Mouse (Mus musculus) spleen, adult 2 months (tissue): ENCODE results near the gene BC030870. TPM values are rescaled to one million over a fixed set of nuclear protein-coding genes. Genes with fewer than 3 reads are reported as not detected.
"Not testable (repeated sequence)": the region's sequence is repeated elsewhere in the genome, so short reads cannot be mapped to it uniquely, and the experiment has no call there.

Source experiments
- DNase-seq, 2 experiments: peaks; one replicate each; pipeline versions ENCODE4 v3.0.0 to v3.0.0-alpha.2; 2012 to 2021; ENCODE audit warnings: low spot score in 2 of 2, low read depth in 1 of 2
- H3K27ac ChIP-seq: fragments of 200-500 bp; 2 replicates; pipeline ENCODE4 v1.5.1; 2012; ENCODE audit warnings: low read length, inconsistent platforms; ENCODE audit not compliant: insufficient read depth
- H3K27me3 ChIP-seq: fragments of 200-500 bp; 2 replicates; pipeline ENCODE4 v1.6.1; 2012; ENCODE audit warnings: mild to moderate bottlenecking, moderate library complexity, low read length, inconsistent platforms; ENCODE audit not compliant: control insufficient read depth, insufficient read depth
- H3K36me3 ChIP-seq: fragments of 200-500 bp; 2 replicates; pipeline ENCODE4 v1.6.1; 2012; ENCODE audit warnings: mild to moderate bottlenecking, low read length, inconsistent platforms; ENCODE audit not compliant: control insufficient read depth, insufficient read depth
- H3K4me1 ChIP-seq: fragments of 200-500 bp; 2 replicates; pipeline ENCODE4 v1.6.1; 2011; ENCODE audit warnings: inconsistent platforms; ENCODE audit not compliant: control insufficient read depth, insufficient read depth, insufficient read length
- H3K4me3 ChIP-seq: fragments of 200-500 bp; 2 replicates; pipeline ENCODE4 v1.5.1; 2011; ENCODE audit warnings: mild to moderate bottlenecking, inconsistent platforms; ENCODE audit not compliant: insufficient read depth, insufficient read length; ENCODE audit errors: extremely low read depth
- CTCF ChIP-seq: fragments of 200-500 bp; IDR thresholded peaks from 2 replicates; pipeline ENCODE4 v1.5.1; 2011; ENCODE audit warnings: mild to moderate bottlenecking, inconsistent platforms; ENCODE audit not compliant: insufficient read depth, insufficient read length, insufficient replicate concordance; ENCODE audit errors: extremely low read depth
- POLR2A ChIP-seq: fragments of 200-500 bp; IDR thresholded peaks from 2 replicates; pipeline ENCODE4 v1.6.1; 2011; ENCODE audit warnings: low read depth, low read length, inconsistent platforms
- WGBS: fragments of 180-500 bp; shearing (Covaris S2); methylation state at CpG from one replicate; pipeline ENCODE4 v1.1.7; 2018; 5-methylcytosine and 5-hydroxymethylcytosine counted together
- polyA plus RNA-seq: library from polyadenylated mRNA; depleted of rRNA; stranded (reverse); fragments of >200 nt; gene quantifications from 2 replicates; pipeline ENCODE4 v1.2.3, GENCODE M21; 2012; rRNA removed

The BC030870 gene
- polyA plus RNA-seq = not detected in 2 replicates

DNA sequence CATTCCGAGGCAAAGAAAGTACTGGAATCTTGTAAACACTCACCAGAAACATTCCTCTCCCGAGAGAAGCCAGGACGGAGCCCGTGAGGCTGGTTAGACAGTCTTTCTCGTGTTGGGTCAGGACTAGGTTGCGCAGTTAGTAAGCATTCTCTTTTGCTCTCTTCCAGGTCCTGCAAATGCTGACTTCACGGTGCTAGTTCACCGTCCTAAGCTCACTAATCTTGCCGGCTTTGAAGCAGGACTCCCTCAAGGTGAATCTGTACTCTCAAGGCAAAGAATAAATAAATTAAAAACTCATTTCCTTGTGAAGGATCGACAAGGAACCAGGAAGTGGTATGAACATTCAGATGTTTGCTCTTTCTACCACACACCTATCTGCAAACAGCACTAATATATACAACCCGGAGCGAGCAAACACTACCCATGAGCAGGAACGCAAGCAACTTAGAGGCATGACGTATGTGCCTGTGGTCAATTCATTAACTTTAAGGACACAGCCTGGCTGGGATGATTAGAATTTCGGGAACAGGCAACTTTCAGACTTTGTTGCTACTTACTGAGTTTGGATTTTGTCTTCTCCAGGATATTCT is at the start of gene BC030870:
TSS of gene BC030870 (minus strand) at position 365 of the 590 bp plus-strand sequence.
- H3K4me1 ChIP-seq = no peaks in the 10 kb centered on the region
- DNase-seq = no peak
- H3K27me3 ChIP-seq = no peaks in the 10 kb centered on the region
- no peaks in the 10 kb centered on the region for H3K36me3 ChIP-seq
- no peak within 1 kb of the TSS for H3K27ac ChIP-seq
- no peak within 1 kb of the TSS for H3K4me3 ChIP-seq
- no peak for TF ChIP-seq POLR2A
- WGBS = 79% methylated on average over 15 of the region's 15 CpGs

DNA sequence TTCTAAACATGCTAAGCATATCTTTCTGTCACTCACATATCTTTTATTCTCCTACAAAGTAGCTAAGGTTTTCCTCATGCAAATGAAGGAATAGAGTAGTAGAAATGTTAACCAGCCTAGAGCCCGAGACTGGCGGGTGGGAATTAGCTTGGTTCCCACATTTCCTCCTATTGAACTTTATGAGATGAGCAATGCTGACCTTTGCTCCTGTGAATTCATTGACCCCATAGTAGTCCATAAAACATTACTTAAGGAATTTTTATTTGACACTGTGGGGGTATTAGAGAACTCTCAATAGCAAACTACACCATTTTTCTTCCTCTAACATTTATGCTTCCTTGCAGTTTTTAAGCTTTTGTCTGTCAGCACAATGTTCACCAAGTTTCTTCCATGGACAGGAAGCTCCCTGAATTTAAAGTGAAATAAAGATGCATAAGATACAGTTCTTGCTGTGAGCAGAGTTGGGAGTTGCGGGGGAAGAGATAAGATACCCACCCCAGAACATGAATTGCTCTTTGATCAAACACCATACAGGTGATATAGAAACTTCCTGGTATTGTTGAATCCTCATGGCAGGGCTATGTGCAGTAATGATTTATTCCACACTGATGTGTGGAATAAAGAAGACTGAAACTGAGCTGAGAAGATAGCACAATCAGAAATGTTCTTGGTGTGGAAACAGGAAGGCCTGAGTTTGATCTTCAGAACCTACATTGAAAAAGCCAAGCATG is 45.5 kb upstream of the BC030870 start:
- 72% methylated on average over 3 of the region's 3 CpGs for WGBS
- Histone ChIP-seq H3K4me1 (no peaks in the 10 kb centered on the region), H3K4me3 (no peak overlapping the region), H3K36me3 (no peaks in the 10 kb centered on the region), H3K27me3 (no peaks in the 10 kb centered on the region), H3K27ac (no peak overlapping the region)
- no peak for TF ChIP-seq CTCF
- TF ChIP-seq POLR2A = no peak
- DNase-seq = no peak

DNA sequence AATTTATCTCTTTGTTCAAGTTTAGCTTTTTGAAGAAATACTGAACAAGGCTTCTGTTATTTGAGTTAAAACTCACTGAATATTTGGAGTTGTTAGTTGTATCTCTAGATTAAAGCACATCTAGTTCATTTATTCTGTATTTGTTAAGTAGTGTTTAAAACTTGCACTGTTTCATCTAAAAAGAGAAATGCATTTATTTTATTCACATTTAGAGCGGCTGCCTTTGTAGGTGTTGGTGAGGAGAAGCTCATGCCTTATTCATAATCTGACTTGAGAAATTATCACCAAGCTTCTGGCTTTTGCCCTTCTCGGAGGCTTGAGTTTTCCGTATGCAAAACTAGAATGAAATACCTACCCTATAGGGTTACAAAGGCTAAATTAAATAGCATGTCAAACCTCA is 39.8 kb upstream of the BC030870 start:
- no peaks in the 10 kb centered on the region for H3K36me3 ChIP-seq
- DNase-seq = no peak
- H3K4me1 ChIP-seq = no peaks in the 10 kb centered on the region
- H3K4me3 ChIP-seq = no peak overlapping the region
- H3K27ac ChIP-seq = no peak overlapping the region
- no peaks in the 10 kb centered on the region for H3K27me3 ChIP-seq
- WGBS = 91% methylated on average over 3 of the region's 3 CpGs
- TF ChIP-seq CTCF (no peak), POLR2A (no peak)

DNA sequence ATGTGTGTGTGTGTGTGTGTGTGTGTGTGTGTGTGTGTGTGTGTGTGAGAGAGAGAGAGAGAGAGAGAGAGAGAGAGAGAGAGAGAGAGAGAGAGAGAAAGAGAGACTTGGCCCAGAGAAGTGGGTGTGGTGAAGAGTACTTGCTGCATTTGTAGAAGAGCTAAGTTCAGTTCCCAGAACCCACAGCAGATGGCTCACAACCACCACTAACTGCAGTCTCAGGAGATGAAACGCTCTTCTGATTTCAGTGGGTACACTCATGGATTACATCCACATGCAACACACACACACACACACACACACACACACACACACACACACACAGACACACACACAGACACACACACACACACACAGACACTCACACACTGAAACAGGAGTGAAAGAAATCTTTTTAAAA is 31.3 kb upstream of the BC030870 start:
- DNase-seq, H3K27me3 ChIP-seq, H3K27ac ChIP-seq, H3K4me1 ChIP-seq, H3K4me3 ChIP-seq, H3K36me3 ChIP-seq: not testable (repeated sequence)
- 37% methylated on average over 1 of the region's 1 CpGs for WGBS

DNA sequence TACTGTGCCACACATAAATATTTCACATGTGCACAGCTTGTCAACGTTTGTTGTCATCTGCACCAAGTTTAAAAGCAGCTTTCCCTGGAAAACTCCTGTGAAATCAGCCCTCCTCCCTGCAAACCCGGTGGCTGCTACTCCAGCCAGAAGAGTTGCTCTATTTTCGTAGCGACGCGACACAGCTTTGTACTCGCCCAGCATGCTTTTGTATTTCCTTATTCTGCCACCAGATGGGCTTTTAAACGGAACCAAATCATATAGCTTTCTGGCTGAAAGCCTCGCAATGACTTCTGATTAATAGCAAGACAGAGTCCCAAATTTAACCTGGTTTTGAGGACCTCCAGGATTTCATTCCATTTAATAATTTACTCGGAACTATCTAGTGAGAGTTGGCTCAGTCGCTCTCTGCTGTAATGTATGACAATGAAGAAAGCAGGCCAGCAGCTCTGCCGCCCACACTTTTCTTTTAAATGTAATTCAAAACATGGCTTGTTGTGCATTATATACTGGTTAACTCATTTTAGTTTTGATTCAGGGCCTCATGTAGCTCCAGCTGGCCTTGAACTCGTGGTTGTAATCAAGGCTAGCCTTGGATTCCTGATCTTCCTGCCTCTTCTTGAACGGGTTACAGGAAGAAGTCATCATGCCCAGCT is 29.9 kb upstream of the BC030870 start:
- DNase-seq = no peak
- no peaks in the 10 kb centered on the region for H3K4me1 ChIP-seq
- no peak for TF ChIP-seq CTCF
- TF ChIP-seq POLR2A = no peak
- H3K27ac ChIP-seq = no peak overlapping the region
- no peaks in the 10 kb centered on the region for H3K36me3 ChIP-seq
- H3K27me3 ChIP-seq = no peaks in the 10 kb centered on the region
- WGBS = 65% methylated on average over 14 of the region's 14 CpGs
- no peak overlapping the region for H3K4me3 ChIP-seq

DNA sequence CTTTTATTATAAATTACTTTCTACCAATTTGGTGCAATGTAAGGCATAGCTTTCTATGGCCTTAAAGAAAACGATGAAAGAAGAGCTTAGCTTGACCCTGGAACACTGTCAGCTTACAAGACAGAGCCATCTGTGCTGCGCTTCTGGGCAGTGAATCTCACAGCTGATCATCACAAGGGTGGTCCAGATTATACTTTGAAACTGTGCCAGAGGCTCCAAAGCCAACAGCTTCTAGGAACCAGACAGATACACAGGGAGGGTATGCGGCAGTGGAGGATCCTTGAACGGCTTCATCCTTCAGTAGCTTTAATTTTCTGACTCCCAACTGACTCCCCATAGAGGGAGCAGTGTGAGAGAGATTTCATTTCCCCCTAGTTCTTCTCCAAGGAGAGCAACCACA is 28.5 kb upstream of the BC030870 start:
- no peaks in the 10 kb centered on the region for H3K36me3 ChIP-seq
- 90% methylated on average over 4 of the region's 4 CpGs for WGBS

DNA sequence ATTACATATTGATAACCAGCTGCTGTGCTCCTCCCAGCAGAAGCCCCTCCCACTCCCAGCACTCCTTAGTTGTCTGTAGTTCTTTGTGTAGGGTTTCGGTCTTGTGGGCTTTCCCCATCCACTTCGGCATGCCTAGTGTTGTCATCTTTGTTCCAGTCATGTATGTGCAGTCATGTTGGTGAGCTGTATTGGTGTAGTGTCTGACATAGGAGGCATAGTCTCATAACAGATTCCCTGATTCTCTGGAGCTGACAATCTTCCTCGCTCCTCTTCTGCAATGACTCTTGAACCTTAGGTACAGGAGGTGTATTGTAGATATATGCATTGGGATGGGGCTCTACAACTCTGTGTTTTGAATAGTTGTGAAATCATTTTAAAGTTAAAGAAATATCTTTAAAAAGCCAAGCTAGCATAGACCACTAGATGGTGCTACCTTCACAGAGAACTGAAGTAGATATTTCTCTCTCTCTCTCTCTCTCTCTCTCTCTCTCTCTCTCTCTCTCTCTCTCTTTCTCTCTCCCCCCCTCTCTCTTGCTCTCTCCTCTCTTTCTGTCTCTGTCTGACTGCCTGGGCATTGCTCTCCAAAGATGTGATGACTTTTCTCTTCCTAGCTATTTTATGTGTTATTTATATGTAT is 9.6 kb upstream of the BC030870 start:
- TF ChIP-seq POLR2A (no peak), CTCF (no peak)
- Histone ChIP-seq H3K4me1 (no peaks in the 10 kb centered on the region), H3K36me3 (no peaks in the 10 kb centered on the region), H3K27ac (no peak overlapping the region), H3K4me3 (no peak overlapping the region), H3K27me3 (no peaks in the 10 kb centered on the region)
- WGBS = 71% methylated on average over 3 of the region's 3 CpGs
- DNase-seq = no peak

More for the DNA sequence above, 28.5 kb upstream of the BC030870 start:
- DNase-seq = no peak
- H3K27ac ChIP-seq = no peak overlapping the region
- no peak for TF ChIP-seq POLR2A
- no peak for TF ChIP-seq CTCF
- H3K4me3 ChIP-seq = no peak overlapping the region
- no peaks in the 10 kb centered on the region for H3K27me3 ChIP-seq
- H3K4me1 ChIP-seq = no peaks in the 10 kb centered on the region
